16 mouse cellular contexts compared by ENCODE assay signal in the genomic region with DNA sequence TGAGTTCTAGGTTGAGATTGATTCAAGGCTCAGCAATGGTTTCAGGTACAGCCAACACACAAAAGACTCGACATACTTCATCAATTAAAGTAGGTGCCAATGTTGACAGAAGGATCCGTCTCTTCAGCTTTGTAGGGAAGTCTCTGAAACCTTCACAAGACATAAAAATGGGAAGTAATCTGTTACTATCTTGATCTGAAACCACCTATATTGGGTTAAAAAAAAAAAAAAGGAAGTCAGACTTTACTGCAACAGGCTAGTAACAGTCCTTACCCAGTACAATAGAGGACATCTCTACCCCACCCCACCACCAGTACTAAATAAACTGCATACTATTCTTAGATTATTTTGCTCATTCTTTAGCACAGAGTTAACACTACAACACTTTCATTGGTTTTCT.
"Had no signal": no experiment of that assay in that cellular context is flagged by ENCODE, and none has a peak within 500 bp of the region (broad histone marks: within the 10 kb centered on the region; RNA-seq: fewer than 3 reads in every experiment).

No protein-coding gene starts in this region.

- H3K27ac ChIP-seq: neural tube, embryonic 13.5 days; neural tube, embryonic 15.5 days; stomach, embryonic 15.5 days; stomach, postnatal 0 days had no signal

- H3K4me1 ChIP-seq: neural tube, embryonic 13.5 days; neural tube, embryonic 15.5 days; stomach, embryonic 15.5 days had no signal

- DNase-seq: retina, postnatal 1 day; right cerebral cortex, adult 18-20 months; right cerebral cortex, postnatal 14 days; right cerebral cortex, postnatal 25 days; right cerebral cortex, postnatal 4 days; spleen, adult 18-20 months; thymus, adult 18-20 months; thymus, adult 2 months; thymus, postnatal 14 days; thymus, postnatal 25 days; thymus, postnatal 36 days; thymus, postnatal 4 days had no signal

- H3K36me3 ChIP-seq: neural tube, embryonic 13.5 days; neural tube, embryonic 15.5 days; stomach, embryonic 15.5 days had no signal

- H3K9me3 ChIP-seq: neural tube, embryonic 13.5 days; neural tube, embryonic 15.5 days; stomach, embryonic 15.5 days had no signal

- H3K9ac ChIP-seq: neural tube, embryonic 13.5 days; neural tube, embryonic 15.5 days; stomach, embryonic 15.5 days had no signal

- H3K27me3 ChIP-seq: neural tube, embryonic 13.5 days; neural tube, embryonic 15.5 days; stomach, embryonic 15.5 days had no signal

- H3K4me3 ChIP-seq: neural tube, embryonic 13.5 days; neural tube, embryonic 15.5 days; stomach, embryonic 15.5 days had no signal
